Mouse (Mus musculus): ENCODE measurements around the gene Adprhl2. TPM values are rescaled to one million over a fixed set of nuclear protein-coding genes. Genes with fewer than 3 reads are reported as not detected.

Adprhl2 gene
- polyA plus RNA-seq, 1 experiment from 2014 or later, result 92.3 TPM

DNA sequence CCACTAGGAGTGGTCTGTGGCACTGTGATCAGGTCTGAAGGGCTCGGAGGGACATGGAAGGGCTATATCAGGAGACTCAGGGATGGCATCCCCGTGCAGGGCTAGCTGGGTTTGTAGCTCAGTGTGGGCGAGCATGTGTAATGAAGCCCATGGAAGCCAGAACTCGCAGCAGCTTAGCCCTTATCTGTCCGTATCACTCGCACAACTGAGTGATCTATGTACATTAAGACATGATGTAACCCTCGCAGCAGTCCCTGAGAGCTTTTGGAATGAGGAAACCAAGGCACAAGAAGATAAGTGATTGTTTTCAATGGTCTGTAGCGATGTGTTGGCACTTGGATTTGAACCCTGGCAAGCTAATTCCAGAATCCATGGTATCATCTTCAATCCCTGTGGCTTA is 37.9 kb downstream of the Adprhl2 start:
- Histone ChIP-seq H3K4me3 (no peak overlapping the region), H3K4me1 (peaks cover 77% of the 10 kb centered on the region), H3K27me3 (replicated peaks; ENCODE audit: low read depth, poor library complexity, severe bottlenecking) (peaks cover 61% of the 10 kb centered on the region), H3K9me3 (0 out of 2 replicates have a peak, but pooled peaks cover 7% of the 10 kb centered on the region), H3K27ac (replicated peaks) (peak overlapping the region; percentile 40; the same call in 1 of the 2 replicates), H3K36me3 (replicated peaks) (no peaks in the 10 kb centered on the region)
- 91% methylated on average over 8 of the region's 8 CpGs for WGBS
- DNase-seq (ENCODE audit: low spot score), result no peak

DNA sequence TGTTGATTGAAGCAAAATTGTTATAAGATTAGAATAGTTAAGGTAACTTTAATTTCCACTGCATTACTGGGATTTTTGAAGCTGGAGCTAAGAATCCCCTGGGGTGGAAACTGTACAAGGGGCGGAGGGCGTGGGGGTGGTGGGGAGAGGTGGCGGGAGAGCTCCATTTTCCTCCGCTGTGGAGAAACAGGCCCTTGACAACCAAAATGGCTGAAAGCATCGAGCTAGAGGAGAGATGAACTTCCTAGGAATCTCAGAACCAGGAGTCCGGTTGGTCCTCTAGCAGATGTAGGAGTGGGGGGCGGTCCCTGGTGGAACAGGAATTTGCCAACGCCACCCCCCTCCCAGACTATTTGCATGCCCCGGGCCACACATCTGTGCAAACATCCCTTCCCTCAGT is 39.8 kb downstream of the Adprhl2 start:
- WGBS, result 52% methylated on average over 9 of the region's 9 CpGs

DNA sequence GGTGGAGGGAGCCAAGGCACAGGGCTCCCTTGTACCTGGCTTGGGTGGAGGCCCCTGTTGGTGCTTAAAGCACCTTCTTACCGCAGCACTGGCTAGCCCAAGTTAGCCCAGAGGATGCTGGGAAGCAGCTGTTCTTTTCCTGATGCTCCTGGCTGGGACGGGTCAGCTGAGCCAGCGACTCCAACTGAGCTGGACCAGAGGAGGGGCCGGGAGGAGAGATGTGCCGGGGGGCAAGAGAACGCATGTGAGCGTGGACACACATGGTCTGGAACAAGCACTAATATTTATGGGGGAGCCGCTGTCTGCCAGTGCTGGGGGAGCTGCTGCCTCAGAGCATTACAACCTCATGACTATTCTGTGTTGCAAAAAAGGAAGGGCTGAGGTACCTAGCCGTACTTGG is 42.5 kb downstream of the Adprhl2 start:
- Histone ChIP-seq H3K4me3 (peak overlapping the region; percentile 39), H3K9me3 (no peaks in the 10 kb centered on the region), H3K27ac (replicated peaks) (peak overlapping the region; percentile 86), H3K4me1 (peaks cover 62% of the 10 kb centered on the region), H3K27me3 (replicated peaks; ENCODE audit: low read depth, poor library complexity, severe bottlenecking) (peaks cover 14% of the 10 kb centered on the region), H3K36me3 (replicated peaks) (peaks cover 21% of the 10 kb centered on the region)
- WGBS, result 45% methylated on average over 9 of the region's 9 CpGs
- DNase-seq (ENCODE audit: low spot score), result peak; percentile 51

More for the DNA sequence above, 39.8 kb downstream of the Adprhl2 start:
- Histone ChIP-seq H3K9me3 (0 out of 2 replicates have a peak, but pooled peaks cover 7% of the 10 kb centered on the region), H3K27ac (replicated peaks) (peak overlapping the region; percentile 79), H3K4me3 (no peak overlapping the region), H3K27me3 (replicated peaks; ENCODE audit: low read depth, poor library complexity, severe bottlenecking) (peaks cover 42% of the 10 kb centered on the region), H3K4me1 (peaks cover 75% of the 10 kb centered on the region), H3K36me3 (replicated peaks) (no peaks in the 10 kb centered on the region)
- DNase-seq (ENCODE audit: low spot score), result peak; percentile 64

DNA sequence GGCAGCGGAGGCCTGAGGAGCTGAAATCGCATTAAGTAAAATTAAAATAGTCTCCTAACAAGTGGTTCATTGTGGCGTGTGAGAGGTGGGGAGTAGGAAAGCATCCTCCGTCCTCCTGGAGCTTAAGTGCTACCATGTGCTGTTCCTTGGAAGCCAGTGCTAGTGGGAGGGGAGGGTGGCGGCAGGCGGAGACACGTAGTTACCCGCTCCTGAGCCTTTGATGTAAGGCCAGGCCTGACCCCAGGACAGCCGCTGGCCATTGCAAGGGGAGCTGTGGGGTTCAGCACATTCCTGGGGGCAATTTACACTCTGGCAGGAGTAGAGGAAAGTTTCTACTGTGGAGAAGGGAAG is 43.0 kb downstream of the Adprhl2 start:
- peak; percentile 83 for DNase-seq (ENCODE audit: low spot score)
- Histone ChIP-seq H3K27me3 (replicated peaks; ENCODE audit: low read depth, poor library complexity, severe bottlenecking) (peaks cover 10% of the 10 kb centered on the region), H3K9me3 (no peaks in the 10 kb centered on the region), H3K4me3 (peak overlapping the region; percentile 39), H3K4me1 (peaks cover 59% of the 10 kb centered on the region), H3K36me3 (replicated peaks) (peaks cover 26% of the 10 kb centered on the region), H3K27ac (replicated peaks) (peak overlapping the region; percentile 86)
- 15% methylated on average over 9 of the region's 9 CpGs for WGBS

DNA sequence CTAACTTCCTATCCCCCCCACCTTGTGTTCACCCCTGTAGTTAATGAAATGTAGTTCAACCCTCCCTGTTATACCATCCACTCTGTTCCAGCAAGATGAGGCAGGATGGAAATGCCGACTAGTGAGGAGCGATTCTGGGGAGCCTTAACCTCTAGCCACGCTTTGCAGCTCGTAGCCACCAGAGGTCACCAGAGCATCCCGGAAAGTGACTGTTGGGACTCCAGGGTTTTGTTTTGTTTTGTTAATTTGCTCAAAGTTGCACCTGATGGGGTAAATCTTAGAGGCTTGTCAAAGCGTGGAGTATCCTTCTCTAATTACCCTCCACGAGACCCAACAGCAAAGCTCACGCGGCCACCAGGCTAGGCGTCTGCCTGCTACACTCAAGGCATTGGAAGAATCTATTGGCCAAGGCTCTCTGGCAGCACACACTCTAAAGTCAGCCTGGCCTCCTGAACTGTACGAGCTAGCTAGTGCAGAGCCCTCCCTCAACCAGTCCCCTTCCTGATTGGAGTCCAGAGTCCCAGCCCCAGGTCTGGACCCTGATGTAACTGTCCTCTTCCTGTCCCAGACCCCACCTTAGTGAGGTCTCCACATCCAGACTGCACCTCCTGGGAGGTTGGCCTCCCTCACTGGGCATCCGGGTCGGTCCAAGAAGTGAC is 43.5 kb downstream of the Adprhl2 start:
- peak overlapping the region; percentile 39 for H3K4me3 ChIP-seq
- peaks cover 5% of the 10 kb centered on the region for H3K27me3 ChIP-seq (replicated peaks; ENCODE audit: low read depth, poor library complexity, severe bottlenecking)
- H3K4me1 ChIP-seq, result peaks cover 54% of the 10 kb centered on the region
- DNase-seq (ENCODE audit: low spot score), result peak; percentile 75
- H3K27ac ChIP-seq (replicated peaks), result peak overlapping the region; percentile 86
- peaks cover 31% of the 10 kb centered on the region for H3K36me3 ChIP-seq (replicated peaks)
- WGBS, result 4% methylated on average over 13 of the region's 13 CpGs
- H3K9me3 ChIP-seq, result no peaks in the 10 kb centered on the region

DNA sequence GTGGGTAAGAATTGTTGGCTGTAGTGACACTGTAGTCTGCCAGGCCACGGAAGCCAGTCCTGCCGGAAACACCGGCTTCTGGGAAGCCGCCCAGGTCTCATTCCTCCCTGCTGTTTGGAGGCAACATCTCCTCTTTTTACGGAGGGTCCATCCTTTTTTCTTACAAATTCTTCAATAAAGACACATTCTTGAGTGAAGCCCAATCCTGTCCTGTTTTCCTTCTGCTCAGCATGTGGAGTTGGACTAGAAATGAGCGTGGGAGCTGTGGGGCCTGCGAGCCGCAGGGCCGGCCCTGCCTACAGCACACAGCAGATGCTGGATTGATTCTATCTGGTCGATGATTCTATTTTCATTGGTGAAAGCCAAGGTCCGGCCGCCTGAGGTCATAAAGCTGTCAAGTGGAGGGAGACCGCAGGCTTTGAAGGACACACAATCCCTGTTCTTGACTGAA is 45.8 kb downstream of the Adprhl2 start:
- Histone ChIP-seq H3K27ac (replicated peaks) (no peak overlapping the region), H3K27me3 (replicated peaks; ENCODE audit: low read depth, poor library complexity, severe bottlenecking) (no peaks in the 10 kb centered on the region), H3K4me3 (no peak overlapping the region), H3K9me3 (no peaks in the 10 kb centered on the region), H3K36me3 (replicated peaks) (peaks cover 41% of the 10 kb centered on the region), H3K4me1 (peaks cover 33% of the 10 kb centered on the region)
- no peak for DNase-seq (ENCODE audit: low spot score)
- 92% methylated on average over 13 of the region's 13 CpGs for WGBS

DNA sequence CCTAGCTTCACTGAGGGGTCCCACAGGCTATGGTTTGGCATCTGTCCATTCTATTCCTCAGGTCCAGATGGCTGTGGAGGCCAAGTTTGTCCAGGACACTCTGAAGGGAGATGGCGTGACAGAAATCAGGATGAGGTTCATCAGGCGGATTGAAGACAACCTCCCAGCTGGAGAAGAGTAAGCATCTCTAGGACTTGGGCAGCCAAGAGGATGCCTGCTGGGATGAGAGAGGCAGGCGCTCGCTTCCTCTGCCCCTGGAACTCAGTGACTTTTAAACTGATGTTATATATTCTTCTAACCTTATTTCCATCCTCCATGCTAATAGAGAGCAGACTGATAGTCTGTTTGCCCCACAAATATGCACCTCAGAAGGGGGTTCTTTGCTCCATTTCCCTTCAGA is 46.4 kb downstream of the Adprhl2 start:
- Histone ChIP-seq H3K27me3 (replicated peaks; ENCODE audit: low read depth, poor library complexity, severe bottlenecking) (no peaks in the 10 kb centered on the region), H3K36me3 (replicated peaks) (peaks cover 41% of the 10 kb centered on the region), H3K4me1 (peaks cover 28% of the 10 kb centered on the region), H3K4me3 (no peak overlapping the region), H3K27ac (replicated peaks) (no peak overlapping the region), H3K9me3 (no peaks in the 10 kb centered on the region)
- no peak for DNase-seq (ENCODE audit: low spot score)
- WGBS, result 91% methylated on average over 4 of the region's 4 CpGs

DNA sequence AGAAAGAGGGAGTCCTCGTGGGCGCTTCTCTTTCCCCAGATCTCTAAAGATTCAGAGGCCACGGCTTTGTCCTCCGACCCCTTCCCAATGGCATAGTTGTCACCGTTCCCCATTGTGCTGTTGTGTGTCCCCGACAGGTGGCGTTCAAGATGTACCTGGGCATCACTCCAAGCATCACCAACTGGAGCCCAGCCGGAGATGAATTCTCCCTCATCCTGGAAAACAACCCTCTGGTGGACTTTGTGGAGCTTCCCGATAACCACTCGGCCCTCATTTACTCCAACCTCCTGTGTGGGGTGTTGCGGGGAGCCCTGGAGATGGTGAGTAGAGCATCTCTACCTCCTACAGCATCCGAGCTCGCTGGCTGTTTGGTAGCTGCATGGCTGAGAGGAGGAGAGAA is 47.8 kb downstream of the Adprhl2 start:
- H3K4me3 ChIP-seq, result no peak overlapping the region
- no peaks in the 10 kb centered on the region for H3K27me3 ChIP-seq (replicated peaks; ENCODE audit: low read depth, poor library complexity, severe bottlenecking)
- no peak for DNase-seq (ENCODE audit: low spot score)
- no peak overlapping the region for H3K27ac ChIP-seq (replicated peaks)
- 76% methylated on average over 13 of the region's 13 CpGs for WGBS
- H3K9me3 ChIP-seq, result no peaks in the 10 kb centered on the region
- peaks cover 41% of the 10 kb centered on the region for H3K36me3 ChIP-seq (replicated peaks)
- H3K4me1 ChIP-seq, result peaks cover 17% of the 10 kb centered on the region

DNA sequence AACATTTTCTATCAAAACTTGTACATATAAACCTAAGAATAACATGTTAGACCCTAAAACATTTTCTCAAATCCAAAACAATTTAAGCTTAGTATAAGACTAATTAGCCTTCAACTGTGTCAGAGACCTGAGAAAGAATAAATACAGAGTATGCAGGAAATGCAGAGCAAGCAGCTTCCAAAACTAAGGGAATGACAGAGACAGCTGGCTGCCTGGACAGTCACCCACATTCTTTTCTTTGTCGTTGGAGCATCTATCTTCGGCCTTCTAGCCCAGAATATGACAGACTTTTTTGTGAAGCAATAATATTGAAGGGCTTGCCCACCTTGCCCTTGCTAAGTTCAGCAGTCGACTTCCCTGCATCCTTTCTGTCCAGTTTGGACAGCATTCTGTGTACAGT is 52.2 kb downstream of the Adprhl2 start:
- peaks cover 28% of the 10 kb centered on the region for H3K36me3 ChIP-seq (replicated peaks)
- H3K9me3 ChIP-seq, result no peaks in the 10 kb centered on the region
- DNase-seq (ENCODE audit: low spot score), result no peak
- H3K27ac ChIP-seq (replicated peaks), result no peak overlapping the region
- H3K4me3 ChIP-seq, result no peak overlapping the region
- H3K4me1 ChIP-seq, result no peaks in the 10 kb centered on the region
- 83% methylated on average over 3 of the region's 3 CpGs for WGBS
- no peaks in the 10 kb centered on the region for H3K27me3 ChIP-seq (replicated peaks; ENCODE audit: low read depth, poor library complexity, severe bottlenecking)

Other genes with a start within 250 kb of the Adprhl2 start
- gene Lsm10, start 225.1 kb downstream of the Adprhl2 start, polyA plus RNA-seq (2016; fragmentation: Nextera tagmentation; extraction: Ambion mirVana), result 44.9 and 48.5 TPM in 2 replicates
- 43.8 and 44.5 TPM in 2 replicates for gene Stk40, start 217.7 kb downstream of the Adprhl2 start, polyA plus RNA-seq (2016; fragmentation: Nextera tagmentation; extraction: Ambion mirVana)
- 37.1 and 38.9 TPM in 2 replicates for gene Eva1b, start 174.0 kb downstream of the Adprhl2 start, polyA plus RNA-seq (2016; fragmentation: Nextera tagmentation; extraction: Ambion mirVana)
- gene Sh3d21, start 158.2 kb downstream of the Adprhl2 start, polyA plus RNA-seq (2016; fragmentation: Nextera tagmentation; extraction: Ambion mirVana), result 2.0 and 3.1 TPM in 2 replicates
- 262 and 263 TPM in 2 replicates for gene Thrap3, start 118.9 kb downstream of the Adprhl2 start, polyA plus RNA-seq (2016; fragmentation: Nextera tagmentation; extraction: Ambion mirVana)
- 60.9 and 62.9 TPM in 2 replicates for gene Map7d1, start 65.4 kb downstream of the Adprhl2 start, polyA plus RNA-seq (2016; fragmentation: Nextera tagmentation; extraction: Ambion mirVana)
- gene Trappc3, start 59.4 kb downstream of the Adprhl2 start, polyA plus RNA-seq (2016; fragmentation: Nextera tagmentation; extraction: Ambion mirVana), result 91.8 and 92.3 TPM in 2 replicates
- gene Col8a2, start 34.9 kb downstream of the Adprhl2 start, polyA plus RNA-seq (2016; fragmentation: Nextera tagmentation; extraction: Ambion mirVana), result 7.3 and 11.2 TPM in 2 replicates
- 1.4 TPM in 2 replicates for gene Tekt2, start 4.0 kb upstream of the Adprhl2 start, polyA plus RNA-seq (2016; fragmentation: Nextera tagmentation; extraction: Ambion mirVana)
- 15.1 and 15.6 TPM in 2 replicates for gene Ago3, start 107.9 kb upstream of the Adprhl2 start, polyA plus RNA-seq (2016; fragmentation: Nextera tagmentation; extraction: Ambion mirVana)
- 6.3 and 6.8 TPM in 2 replicates for gene Ago1, start 146.9 kb upstream of the Adprhl2 start, polyA plus RNA-seq (2016; fragmentation: Nextera tagmentation; extraction: Ambion mirVana)
- gene Ago4, start 211.8 kb upstream of the Adprhl2 start, polyA plus RNA-seq (2016; fragmentation: Nextera tagmentation; extraction: Ambion mirVana), result 1.3 and 1.6 TPM in 2 replicates
- 56.2 and 58.8 TPM in 2 replicates for gene Clspn, start 235.2 kb upstream of the Adprhl2 start, polyA plus RNA-seq (2016; fragmentation: Nextera tagmentation; extraction: Ambion mirVana)

Data from embryonic facial prominence, embryonic 10.5 days (tissue).